Mouse (Mus musculus): Measurements from ENCODE around the gene Zfp683. TPM values are rescaled to one million over a fixed set of nuclear protein-coding genes. Genes with fewer than 3 reads are reported as not detected.

Gene Zfp683
- polyA plus RNA-seq, 1 experiment from 2014 or later: not detected

DNA sequence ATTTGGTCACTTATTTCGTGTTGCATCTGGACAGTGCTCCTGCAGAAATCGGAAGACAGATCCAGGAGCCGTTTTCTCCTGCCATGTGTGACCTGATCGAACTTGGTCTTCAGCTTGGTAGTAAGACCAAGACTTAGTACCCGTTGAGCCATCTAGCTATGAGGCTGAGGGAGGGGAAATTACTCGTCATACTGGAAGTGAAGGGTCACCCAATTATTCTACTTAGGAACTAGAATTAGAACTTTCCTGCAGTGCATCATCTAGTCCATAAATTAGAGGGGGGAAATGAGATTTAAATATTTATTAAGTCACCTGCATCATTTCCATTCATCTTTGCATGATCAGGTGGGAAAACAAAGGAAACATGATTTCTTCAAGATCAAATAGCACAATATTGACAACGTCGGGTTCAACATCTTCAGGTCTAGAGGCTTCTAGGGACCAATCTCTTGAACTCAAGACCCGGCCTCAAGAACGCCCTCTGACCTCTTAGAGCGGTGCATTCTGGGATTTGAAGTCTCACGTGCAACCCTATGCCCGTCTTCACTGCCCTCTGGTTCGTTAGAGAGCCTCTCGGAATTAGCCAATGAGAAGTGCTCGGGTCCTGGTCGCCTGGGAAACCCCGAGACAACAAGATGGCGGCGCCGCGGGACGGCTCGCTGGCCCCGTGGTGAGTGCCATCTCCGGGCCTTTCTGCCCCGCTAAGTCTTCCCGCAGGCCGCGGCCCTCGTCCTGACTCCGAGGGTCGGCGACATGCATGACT, 48.5 kb downstream of the Zfp683 start, which contains the start of gene Ubxn11:
TSS of gene Ubxn11 (plus strand) at position 592 of the 763 bp plus-strand sequence.
- peak within 1 kb of the TSS; percentile 67 for H3K4me3 ChIP-seq (ENCODE audit: low read depth, low read length)
- H3K36me3 ChIP-seq (replicated peaks; ENCODE audit: insufficient read depth, low read length): no peaks in the 10 kb centered on the region
- DNase-seq (peak; percentile 88), ATAC-seq (peak; percentile 96)
- no peaks in the 10 kb centered on the region for H3K9me3 ChIP-seq (ENCODE audit: low read length)
- H3K4me1 ChIP-seq (ENCODE audit: insufficient read depth): peaks cover 22% of the 10 kb centered on the region
- TF ChIP-seq EP300 (IDR thresholded peaks at IDR 0.05; ENCODE audit: low read depth): no peak
- no peak for TF ChIP-seq CTCF (IDR thresholded peaks at IDR 0.05; ENCODE audit: low read depth)
- H3K27ac ChIP-seq (ENCODE audit: low read depth): no peak within 1 kb of the TSS
- peak within 1 kb of the TSS; percentile 55 for H3K9ac ChIP-seq (replicated peaks)
- no peaks in the 10 kb centered on the region for H3K27me3 ChIP-seq (ENCODE audit: insufficient read depth, low read length)
- peak within 1 kb of the TSS; percentile 87 for H3K4me2 ChIP-seq (ENCODE audit: low read depth, low read length)
- WGBS (ENCODE audit: insufficient replicate concordance): 18% methylated on average over 32 of the region's 34 CpGs

DNA sequence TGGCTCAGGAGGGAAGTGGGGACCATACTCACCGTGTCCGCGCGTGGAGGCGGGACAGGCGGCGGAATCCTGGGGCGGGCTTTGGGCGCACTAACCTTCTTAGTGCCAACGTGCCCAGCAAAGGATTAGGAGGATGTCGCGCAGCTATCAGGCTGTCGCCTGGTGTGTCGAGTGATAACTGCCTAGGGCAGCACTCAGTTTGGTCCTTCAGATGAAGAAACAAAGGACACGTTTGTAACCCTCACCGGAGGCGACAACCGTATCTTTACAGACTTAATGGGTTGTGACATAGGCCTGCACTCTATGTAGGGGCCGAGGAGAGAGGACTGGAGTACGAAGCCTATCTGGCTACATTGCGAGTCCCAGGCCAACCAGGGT, 49.1 kb downstream of the Zfp683 start:
- no peak overlapping the region for H3K27ac ChIP-seq (ENCODE audit: low read depth)
- DNase-seq: no peak
- peak overlapping the region; percentile 55 for H3K9ac ChIP-seq (replicated peaks)
- WGBS (ENCODE audit: insufficient replicate concordance): 4% methylated on average over 21 of the region's 21 CpGs
- peak; percentile 63 for ATAC-seq
- H3K4me1 ChIP-seq (ENCODE audit: insufficient read depth): peaks cover 22% of the 10 kb centered on the region
- H3K36me3 ChIP-seq (replicated peaks; ENCODE audit: insufficient read depth, low read length): no peaks in the 10 kb centered on the region
- peak overlapping the region; percentile 67 for H3K4me3 ChIP-seq (ENCODE audit: low read depth, low read length)
- no peaks in the 10 kb centered on the region for H3K27me3 ChIP-seq (ENCODE audit: insufficient read depth, low read length)
- no peaks in the 10 kb centered on the region for H3K9me3 ChIP-seq (ENCODE audit: low read length)
- no peak for TF ChIP-seq CTCF (IDR thresholded peaks at IDR 0.05; ENCODE audit: low read depth)
- TF ChIP-seq EP300 (IDR thresholded peaks at IDR 0.05; ENCODE audit: low read depth): no peak
- peak overlapping the region; percentile 87 for H3K4me2 ChIP-seq (ENCODE audit: low read depth, low read length)

DNA sequence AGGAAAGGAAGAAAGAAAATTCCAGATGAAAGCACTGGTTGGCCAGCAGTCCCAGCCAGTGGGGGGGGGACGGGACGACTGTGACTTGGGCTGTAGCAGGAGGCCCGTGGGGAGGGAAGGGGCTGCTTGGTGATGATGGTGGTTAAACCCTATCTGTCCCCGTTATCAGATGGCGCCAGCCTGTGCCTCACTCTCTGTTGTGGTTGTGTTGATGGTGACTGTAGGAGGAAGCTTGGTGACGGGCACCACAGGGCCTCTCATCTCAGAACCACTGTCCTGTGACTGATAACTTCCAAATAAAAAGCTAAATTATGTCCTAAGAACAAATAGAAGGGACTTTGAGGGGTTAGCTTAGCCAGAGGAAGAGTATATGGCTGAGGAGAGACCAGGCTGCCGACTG, 52.5 kb downstream of the Zfp683 start:
- DNase-seq (no peak), ATAC-seq (peak; percentile 30)
- Histone ChIP-seq H3K27me3 (ENCODE audit: insufficient read depth, low read length) (no peaks in the 10 kb centered on the region), H3K4me2 (ENCODE audit: low read depth, low read length) (peak overlapping the region; percentile 9; the same call in 1 of the 2 replicates), H3K9me3 (ENCODE audit: low read length) (no peaks in the 10 kb centered on the region), H3K27ac (ENCODE audit: low read depth) (no peak overlapping the region; the same call in 1 of the 2 replicates), H3K36me3 (replicated peaks; ENCODE audit: insufficient read depth, low read length) (no peaks in the 10 kb centered on the region), H3K4me1 (ENCODE audit: insufficient read depth) (peaks cover 25% of the 10 kb centered on the region), H3K9ac (replicated peaks) (peak overlapping the region; percentile 26; the same call in 1 of the 2 replicates), H3K4me3 (ENCODE audit: low read depth, low read length) (no peak overlapping the region)
- TF ChIP-seq CTCF (IDR thresholded peaks at IDR 0.05; ENCODE audit: low read depth) (no peak), EP300 (IDR thresholded peaks at IDR 0.05; ENCODE audit: low read depth) (no peak)
- WGBS (ENCODE audit: insufficient replicate concordance): 35% methylated on average over 7 of the region's 7 CpGs

DNA sequence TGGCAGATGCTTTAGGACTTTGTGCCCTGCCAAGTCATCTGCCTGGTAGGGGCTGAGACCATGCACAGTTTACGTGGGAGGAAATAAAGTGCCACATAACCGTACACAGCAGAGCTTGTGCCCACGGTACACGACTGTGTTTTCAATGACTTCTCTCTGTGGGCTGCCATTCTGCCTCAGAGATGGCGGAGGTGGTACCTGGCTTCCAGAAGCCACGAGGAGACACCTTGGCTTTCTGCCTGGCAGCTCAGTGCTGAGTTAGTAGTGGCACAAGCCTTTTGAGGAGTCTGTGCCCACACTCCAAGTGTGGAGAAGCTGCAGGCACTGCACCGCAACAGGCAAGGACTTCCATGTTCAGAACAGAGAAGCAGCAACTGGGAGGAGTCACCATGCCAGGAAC, 54.1 kb downstream of the Zfp683 start:
- Histone ChIP-seq H3K4me2 (ENCODE audit: low read depth, low read length) (no peak overlapping the region), H3K9ac (replicated peaks) (no peak overlapping the region), H3K4me3 (ENCODE audit: low read depth, low read length) (no peak overlapping the region), H3K27ac (ENCODE audit: low read depth) (no peak overlapping the region), H3K27me3 (ENCODE audit: insufficient read depth, low read length) (no peaks in the 10 kb centered on the region), H3K36me3 (replicated peaks; ENCODE audit: insufficient read depth, low read length) (no peaks in the 10 kb centered on the region), H3K9me3 (ENCODE audit: low read length) (no peaks in the 10 kb centered on the region), H3K4me1 (ENCODE audit: insufficient read depth) (peaks cover 24% of the 10 kb centered on the region)
- TF ChIP-seq CTCF (IDR thresholded peaks at IDR 0.05; ENCODE audit: low read depth) (no peak), EP300 (IDR thresholded peaks at IDR 0.05; ENCODE audit: low read depth) (no peak)
- WGBS (ENCODE audit: insufficient replicate concordance): 71% methylated on average over 7 of the region's 7 CpGs
- DNase-seq (no peak), ATAC-seq (no peak)

DNA sequence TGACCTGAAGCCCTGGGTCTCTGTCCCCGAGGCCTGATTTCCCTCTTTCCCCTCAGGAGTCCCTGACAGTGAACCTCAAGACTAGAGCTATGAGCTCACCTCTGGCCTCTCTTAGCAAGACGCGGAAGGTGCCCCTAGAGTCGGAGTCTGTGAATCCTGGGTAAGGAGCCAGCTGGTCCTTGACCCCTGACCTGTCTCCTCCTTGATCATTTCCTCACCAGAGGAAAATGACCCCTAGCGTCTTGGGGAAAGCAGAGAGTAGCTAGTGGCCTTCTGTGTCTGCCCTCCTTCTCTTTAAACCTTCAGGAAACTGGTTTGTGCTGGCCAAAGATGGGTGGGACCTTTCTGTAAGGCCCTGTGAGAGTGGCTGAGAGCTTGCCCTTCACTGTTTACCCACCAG, 54.6 kb downstream of the Zfp683 start:
- Histone ChIP-seq H3K4me2 (ENCODE audit: low read depth, low read length) (no peak overlapping the region), H3K27ac (ENCODE audit: low read depth) (no peak overlapping the region), H3K9me3 (ENCODE audit: low read length) (no peaks in the 10 kb centered on the region), H3K9ac (replicated peaks) (no peak overlapping the region), H3K36me3 (replicated peaks; ENCODE audit: insufficient read depth, low read length) (no peaks in the 10 kb centered on the region), H3K27me3 (ENCODE audit: insufficient read depth, low read length) (no peaks in the 10 kb centered on the region), H3K4me3 (ENCODE audit: low read depth, low read length) (no peak overlapping the region), H3K4me1 (ENCODE audit: insufficient read depth) (peaks cover 20% of the 10 kb centered on the region)
- ATAC-seq (no peak), DNase-seq (no peak)
- 58% methylated on average over 5 of the region's 5 CpGs for WGBS (ENCODE audit: insufficient replicate concordance)
- TF ChIP-seq CTCF (IDR thresholded peaks at IDR 0.05; ENCODE audit: low read depth) (no peak), EP300 (IDR thresholded peaks at IDR 0.05; ENCODE audit: low read depth) (no peak)

Other genes starting within 250 kb of the Zfp683 start
- gene Rps6ka1, start 166.0 kb upstream of the Zfp683 start, polyA plus RNA-seq (2015; fragmentation: Nextera tagmentation; extraction: Ambion mirVana): 31.6 and 36.9 TPM in 2 replicates
- gene Hmgn2, start 85.2 kb upstream of the Zfp683 start, polyA plus RNA-seq (2015; fragmentation: Nextera tagmentation; extraction: Ambion mirVana): 547 and 562 TPM in 2 replicates
- gene Dhdds, start 52.9 kb upstream of the Zfp683 start, polyA plus RNA-seq (2015; fragmentation: Nextera tagmentation; extraction: Ambion mirVana): 8.3 and 10.3 TPM in 2 replicates
- gene Lin28a, start 35.0 kb upstream of the Zfp683 start, polyA plus RNA-seq (2015; fragmentation: Nextera tagmentation; extraction: Ambion mirVana): 0.87 and 1.1 TPM in 2 replicates
- 0.69 and 1.4 TPM in 2 replicates for gene Crybg2, start 7.0 kb downstream of the Zfp683 start, polyA plus RNA-seq (2015; fragmentation: Nextera tagmentation; extraction: Ambion mirVana)
- gene Cd52, start 41.2 kb downstream of the Zfp683 start, polyA plus RNA-seq (2015; fragmentation: Nextera tagmentation; extraction: Ambion mirVana): 114 and 125 TPM in 2 replicates
- 0.88 and 0.99 TPM in 2 replicates for gene Ubxn11, start 48.7 kb downstream of the Zfp683 start, polyA plus RNA-seq (2015; fragmentation: Nextera tagmentation; extraction: Ambion mirVana)
- 198 and 215 TPM in 2 replicates for gene Sh3bgrl3, start 75.0 kb downstream of the Zfp683 start, polyA plus RNA-seq (2015; fragmentation: Nextera tagmentation; extraction: Ambion mirVana)
- gene Cep85, start 133.3 kb downstream of the Zfp683 start, polyA plus RNA-seq (2015; fragmentation: Nextera tagmentation; extraction: Ambion mirVana): 65.6 and 98.1 TPM in 2 replicates
- not detected in 2 replicates for gene Gm7534, start 149.2 kb downstream of the Zfp683 start, polyA plus RNA-seq (2015; fragmentation: Nextera tagmentation; extraction: Ambion mirVana)
- not detected in 2 replicates for gene Catsper4, start 173.5 kb downstream of the Zfp683 start, polyA plus RNA-seq (2015; fragmentation: Nextera tagmentation; extraction: Ambion mirVana)
- gene Cnksr1, start 184.6 kb downstream of the Zfp683 start, polyA plus RNA-seq (2015; fragmentation: Nextera tagmentation; extraction: Ambion mirVana): 0.08 and 0.20 TPM in 2 replicates
- gene E130218I03Rik, start 189.8 kb downstream of the Zfp683 start, polyA plus RNA-seq (2015; fragmentation: Nextera tagmentation; extraction: Ambion mirVana): 0.23 and 0.33 TPM in 2 replicates
- gene Zfp593, start 191.8 kb downstream of the Zfp683 start, polyA plus RNA-seq (2015; fragmentation: Nextera tagmentation; extraction: Ambion mirVana): 6.1 and 6.2 TPM in 2 replicates
- gene Gm30191, start 193.1 kb downstream of the Zfp683 start, polyA plus RNA-seq (2015; fragmentation: Nextera tagmentation; extraction: Ambion mirVana): not detected in 2 replicates
- 1.4 and 1.5 TPM in 2 replicates for gene Grrp1, start 200.3 kb downstream of the Zfp683 start, polyA plus RNA-seq (2015; fragmentation: Nextera tagmentation; extraction: Ambion mirVana)
- gene Pdik1l, start 234.1 kb downstream of the Zfp683 start, polyA plus RNA-seq (2015; fragmentation: Nextera tagmentation; extraction: Ambion mirVana): 5.9 and 7.2 TPM in 2 replicates

All from liver, postnatal 0 days (tissue).